Mouse (Mus musculus) limb, embryonic 12.5 days (tissue): Measurements from ENCODE around the gene Plpp7. TPM values are rescaled to one million over a fixed set of nuclear protein-coding genes. Genes with fewer than 3 reads are reported as not detected.

Experiments used
- ATAC-seq: fragments of 200-750 bp; cut with Nextera tagmentation; 2 replicates; pipeline ENCODE4 v1.8.0; 2017; ENCODE audit warnings: low read depth, moderate TSS enrichment; ENCODE audit not compliant: insufficient number of reproducible peaks, insufficient read depth, low FRiP score, low TSS enrichment
- H3K27ac ChIP-seq: fragments of 300-500 bp; sonication (generic); 2 replicates; pipeline ENCODE4 v1.5.1; 2016; ENCODE audit warnings: mild to moderate bottlenecking, moderate library complexity
- H3K27me3 ChIP-seq: fragments of 300-500 bp; sonication (generic); 2 replicates; pipeline ENCODE4 v1.6.1; 2016; ENCODE audit warnings: mild to moderate bottlenecking, moderate library complexity
- H3K36me3 ChIP-seq: fragments of 300-500 bp; sonication (generic); 2 replicates; pipeline ENCODE4 v1.6.1; 2016; ENCODE audit warnings: mild to moderate bottlenecking, moderate library complexity
- H3K4me1 ChIP-seq: fragments of 300-500 bp; sonication (generic); replicated peaks from 2 replicates; pipeline ENCODE4 v1.6.1; 2016
- H3K4me2 ChIP-seq: fragments of 300-500 bp; sonication (generic); 2 replicates; pipeline ENCODE4 v1.6.1; 2016; ENCODE audit warnings: mild to moderate bottlenecking, moderate library complexity
- H3K4me3 ChIP-seq: fragments of 300-500 bp; sonication (generic); replicated peaks from 2 replicates; pipeline ENCODE4 v1.5.1; 2016; ENCODE audit warnings: mild to moderate bottlenecking
- H3K9ac ChIP-seq: fragments of 300-500 bp; sonication (generic); replicated peaks from 2 replicates; pipeline ENCODE4 v1.6.1; 2016; ENCODE audit warnings: mild to moderate bottlenecking, moderate library complexity
- H3K9me3 ChIP-seq: fragments of 300-500 bp; sonication (generic); 2 replicates; pipeline ENCODE4 v1.6.1; 2016; ENCODE audit warnings: mild to moderate bottlenecking, moderate library complexity
- WGBS: fragments of 180-500 bp; shearing (Covaris S2); methylation state at CpG from one replicate; pipeline ENCODE4 v1.1.7; 2016; 5-methylcytosine and 5-hydroxymethylcytosine counted together
- polyA plus RNA-seq: library from polyadenylated mRNA; unstranded; fragments of >200 nt; fragmentation: Nextera tagmentation; extraction: Ambion mirVana; gene quantifications from 2 replicates; pipeline ENCODE4 v1.2.1, GENCODE M21; 2016

Plpp7 gene
- polyA plus RNA-seq, 1 experiment from 2014 or later = 5.0 TPM

- no peaks in the 10 kb centered on the region for H3K9me3 ChIP-seq
- no peaks in the 10 kb centered on the region for H3K36me3 ChIP-seq
- no peak overlapping the region for H3K4me3 ChIP-seq
- no peak for ATAC-seq
- no peak overlapping the region for H3K27ac ChIP-seq
- no peaks in the 10 kb centered on the region for H3K27me3 ChIP-seq
- peaks cover 7% of the 10 kb centered on the region; the same call in 1 of the 2 replicates for H3K4me1 ChIP-seq
- H3K9ac ChIP-seq = no peak overlapping the region
- WGBS = 65% methylated on average over 4 of the region's 4 CpGs
- no peak overlapping the region for H3K4me2 ChIP-seq
Observed at GRCm38 (mm10) chr2:32140498-32140934, 45.2 kb downstream of the Plpp7 start.

GRCm38 (mm10) chr2:32141602-32142001 is 46.3 kb downstream of the Plpp7 start:
- Histone ChIP-seq H3K27me3 (no peaks in the 10 kb centered on the region), H3K4me2 (no peak overlapping the region), H3K36me3 (no peaks in the 10 kb centered on the region), H3K27ac (no peak overlapping the region), H3K9ac (no peak overlapping the region), H3K4me3 (no peak overlapping the region), H3K9me3 (no peaks in the 10 kb centered on the region), H3K4me1 (peaks cover 7% of the 10 kb centered on the region; the same call in 1 of the 2 replicates)
- ATAC-seq = no peak
- WGBS = 77% methylated on average over 6 of the region's 6 CpGs

DNA sequence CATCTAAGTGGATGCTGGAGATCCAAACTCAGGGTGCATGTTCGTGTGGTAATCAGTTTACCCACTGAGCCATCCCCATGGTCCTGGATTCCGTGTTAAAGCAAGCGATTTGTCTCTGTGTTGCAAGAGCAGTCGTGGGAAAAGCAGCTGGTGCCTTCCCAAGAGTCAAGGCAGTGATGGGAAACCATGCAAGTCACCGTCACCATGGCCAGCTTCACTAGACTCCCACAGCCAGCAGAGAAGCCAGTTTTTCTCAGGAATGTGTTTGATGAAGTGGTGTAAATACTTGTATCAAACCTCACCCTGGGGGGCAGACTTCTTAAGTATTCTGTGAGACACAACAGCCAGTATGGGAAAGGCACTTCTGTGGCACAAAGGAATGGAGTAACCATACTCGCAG is 47.0 kb downstream of the Plpp7 start:
- 64% methylated on average over 6 of the region's 6 CpGs for WGBS

DNA sequence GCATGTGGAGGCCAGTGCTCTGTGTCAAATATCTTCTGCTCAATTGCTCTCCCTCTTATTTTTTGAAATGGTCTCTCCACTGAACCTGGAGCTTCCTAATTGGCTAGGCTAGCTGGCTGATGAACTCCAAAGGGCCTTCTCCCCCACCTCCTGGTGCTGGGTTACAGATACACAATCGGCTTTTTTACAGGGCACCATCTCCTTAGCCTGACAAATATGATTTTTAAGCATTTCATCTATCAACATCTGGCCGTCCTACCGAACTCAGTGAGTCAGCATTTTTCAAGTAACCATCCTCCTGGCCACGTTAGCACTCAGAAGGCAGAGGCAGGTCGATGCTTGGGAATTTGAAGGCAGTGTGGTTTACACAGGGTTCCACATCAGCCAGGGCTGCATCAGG is 49.3 kb downstream of the Plpp7 start:
- H3K9me3 ChIP-seq = no peaks in the 10 kb centered on the region
- no peak overlapping the region for H3K4me3 ChIP-seq
- 85% methylated on average over 5 of the region's 5 CpGs for WGBS
- no peak overlapping the region for H3K9ac ChIP-seq
- H3K4me2 ChIP-seq = no peak overlapping the region
- no peaks in the 10 kb centered on the region for H3K36me3 ChIP-seq
- H3K27me3 ChIP-seq = no peaks in the 10 kb centered on the region
- no peak overlapping the region for H3K27ac ChIP-seq
- no peaks in the 10 kb centered on the region for H3K4me1 ChIP-seq
- no peak for ATAC-seq

More for the DNA sequence above, 47.0 kb downstream of the Plpp7 start:
- Histone ChIP-seq H3K36me3 (no peaks in the 10 kb centered on the region), H3K4me2 (no peak overlapping the region), H3K27me3 (no peaks in the 10 kb centered on the region), H3K9ac (0 out of 2 replicates have a peak overlapping the region, but pooled peaks have one; percentile 23), H3K27ac (no peak overlapping the region), H3K4me3 (no peak overlapping the region), H3K4me1 (peaks cover 2% of the 10 kb centered on the region; the same call in 1 of the 2 replicates), H3K9me3 (no peaks in the 10 kb centered on the region)
- no peak for ATAC-seq

GRCm38 (mm10) chr2:32146617-32147162 is 51.4 kb downstream of the Plpp7 start:
- H3K4me2 ChIP-seq = no peak overlapping the region
- H3K4me1 ChIP-seq = peaks cover 8% of the 10 kb centered on the region
- H3K9ac ChIP-seq = no peak overlapping the region
- H3K9me3 ChIP-seq = no peaks in the 10 kb centered on the region
- no peaks in the 10 kb centered on the region for H3K27me3 ChIP-seq
- no peaks in the 10 kb centered on the region for H3K36me3 ChIP-seq
- H3K4me3 ChIP-seq = no peak overlapping the region
- no peak for ATAC-seq
- 81% methylated on average over 5 of the region's 5 CpGs for WGBS
- H3K27ac ChIP-seq = no peak overlapping the region

DNA sequence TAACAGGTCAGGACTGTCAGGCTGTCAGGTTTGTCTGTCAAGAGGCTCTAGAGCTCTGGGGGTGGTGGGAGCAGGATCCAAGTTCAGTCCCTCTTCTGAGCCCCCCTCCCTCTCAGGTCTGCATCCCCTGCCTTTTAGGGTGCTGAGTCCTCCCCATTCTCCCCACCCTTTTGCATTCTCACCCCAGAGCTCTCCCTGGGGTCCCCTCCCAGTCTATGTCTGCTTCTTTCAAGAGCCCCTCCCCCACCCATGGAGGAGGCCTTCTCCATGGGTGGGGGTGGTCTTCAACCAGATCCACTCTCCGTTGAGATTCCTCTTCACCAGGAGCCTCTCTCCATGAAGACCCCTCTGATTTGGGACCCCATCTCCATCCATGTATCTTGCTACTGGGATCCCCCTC is 54.8 kb downstream of the Plpp7 start:
- 25% methylated on average over 1 of the region's 1 CpGs for WGBS
- Histone ChIP-seq H3K9ac (peak overlapping the region; percentile 100), H3K4me1 (peaks cover 40% of the 10 kb centered on the region), H3K4me3 (peak overlapping the region; percentile 96), H3K27me3 (no peaks in the 10 kb centered on the region), H3K9me3 (no peaks in the 10 kb centered on the region), H3K4me2 (peak overlapping the region; percentile 97), H3K27ac (peak overlapping the region; percentile 99), H3K36me3 (no peaks in the 10 kb centered on the region)
- no peak for ATAC-seq

DNA sequence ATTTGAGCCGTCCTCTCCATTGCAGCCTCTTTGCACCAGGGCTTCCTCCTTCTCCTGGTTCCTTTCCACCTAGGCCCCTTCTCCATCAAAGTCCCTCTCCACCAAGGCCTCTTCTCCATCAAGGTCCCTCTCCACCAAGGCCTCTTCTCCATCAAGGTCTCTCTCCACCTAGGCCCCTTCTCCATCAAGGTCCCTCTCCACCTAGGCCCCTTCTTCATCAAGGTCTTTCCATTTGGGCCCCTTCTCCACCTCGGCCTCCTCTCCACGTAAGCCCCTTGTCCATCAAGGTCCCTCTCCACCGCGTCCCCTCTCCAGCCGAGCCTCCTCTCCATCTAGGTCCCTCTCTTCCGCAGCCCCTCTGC is 55.2 kb downstream of the Plpp7 start:
- Histone ChIP-seq H3K4me2 (peak overlapping the region; percentile 97), H3K9me3 (no peaks in the 10 kb centered on the region), H3K4me3 (peak overlapping the region; percentile 96), H3K4me1 (peaks cover 44% of the 10 kb centered on the region), H3K9ac (peak overlapping the region; percentile 100), H3K27me3 (no peaks in the 10 kb centered on the region), H3K27ac (peak overlapping the region; percentile 99), H3K36me3 (no peaks in the 10 kb centered on the region)
- 4% methylated on average over 7 of the region's 7 CpGs for WGBS
- ATAC-seq = no peak

DNA sequence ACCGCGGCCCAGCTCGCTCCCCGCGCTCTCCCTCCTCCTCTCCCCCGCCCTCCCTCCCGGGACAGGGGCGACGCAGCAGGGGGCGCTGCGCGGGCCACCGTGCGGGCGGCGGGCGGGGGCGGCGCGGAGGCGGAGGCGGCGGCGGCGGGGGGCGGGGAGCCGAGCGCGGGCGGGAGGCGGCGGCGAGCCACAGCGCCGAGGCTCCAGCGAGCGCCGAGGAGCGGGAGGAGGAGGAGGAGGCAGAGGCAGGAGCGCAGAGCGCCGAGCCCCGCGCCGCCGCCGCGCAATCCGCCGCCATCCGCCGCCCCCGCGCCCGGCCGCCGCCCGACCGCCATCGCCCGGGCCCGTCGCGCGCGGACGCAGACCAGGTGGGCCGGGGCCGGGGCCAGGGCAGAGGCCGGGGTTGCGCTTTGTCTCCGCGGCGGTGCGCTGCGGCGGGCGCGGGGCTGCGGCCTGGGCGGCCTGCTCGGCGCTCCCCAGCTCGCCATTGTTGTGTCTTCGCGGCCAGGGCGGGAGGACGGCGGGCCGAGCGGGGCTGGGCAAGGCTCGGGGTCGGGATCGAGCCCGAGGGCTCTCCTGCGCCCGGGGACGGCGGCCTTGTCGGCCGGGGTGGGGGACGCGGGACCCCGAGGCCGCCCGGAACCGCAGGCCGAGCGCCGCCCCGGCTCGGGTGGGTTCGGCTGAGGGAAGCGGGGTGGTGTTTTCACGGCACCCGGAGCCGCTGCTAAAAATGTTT is 55.8 kb downstream of the Plpp7 start, which contains the start of gene Prrc2b:
Gene Prrc2b, plus strand, starts transcription at position 159 of the 736 bp plus-strand sequence.
- no peaks in the 10 kb centered on the region for H3K27me3 ChIP-seq
- H3K4me3 ChIP-seq = peak within 1 kb of the TSS; percentile 96
- H3K4me1 ChIP-seq = peaks cover 50% of the 10 kb centered on the region
- under 1% methylated on average over 85 of the region's 117 CpGs for WGBS
- ATAC-seq = peak; percentile 37; the same call in 1 of the 2 replicates
- no peaks in the 10 kb centered on the region for H3K9me3 ChIP-seq
- H3K36me3 ChIP-seq = no peaks in the 10 kb centered on the region
- peak within 1 kb of the TSS; percentile 97 for H3K4me2 ChIP-seq
- H3K9ac ChIP-seq = peak within 1 kb of the TSS; percentile 100
- H3K27ac ChIP-seq = peak within 1 kb of the TSS; percentile 99

GRCm38 (mm10) chr2:32151660-32152366 is 56.5 kb downstream of the Plpp7 start:
- Histone ChIP-seq H3K9me3 (no peaks in the 10 kb centered on the region), H3K36me3 (no peaks in the 10 kb centered on the region), H3K27me3 (no peaks in the 10 kb centered on the region), H3K4me1 (peaks cover 57% of the 10 kb centered on the region), H3K4me2 (peak overlapping the region; percentile 97), H3K9ac (peak overlapping the region; percentile 100), H3K4me3 (peak overlapping the region; percentile 96), H3K27ac (peak overlapping the region; percentile 99)
- WGBS = under 1% methylated on average over 22 of the region's 22 CpGs
- 0 out of 2 replicates have a peak, but pooled peaks have one; percentile 6 for ATAC-seq

GRCm38 (mm10) chr2:32152367-32153034 is 57.2 kb downstream of the Plpp7 start:
- 0 out of 2 replicates have a peak, but pooled peaks have one; percentile 2 for ATAC-seq
- no peaks in the 10 kb centered on the region for H3K36me3 ChIP-seq
- peak overlapping the region; percentile 100 for H3K9ac ChIP-seq
- WGBS = 16% methylated on average over 12 of the region's 12 CpGs
- H3K4me1 ChIP-seq = peaks cover 64% of the 10 kb centered on the region
- H3K27me3 ChIP-seq = no peaks in the 10 kb centered on the region
- H3K27ac ChIP-seq = peak overlapping the region; percentile 99
- H3K4me3 ChIP-seq = peak overlapping the region; percentile 96
- peak overlapping the region; percentile 97 for H3K4me2 ChIP-seq
- no peaks in the 10 kb centered on the region for H3K9me3 ChIP-seq
